Mouse (Mus musculus): ENCODE measurements around the gene Gpr62. TPM values are rescaled to one million over a fixed set of nuclear protein-coding genes. Genes with fewer than 3 reads are reported as not detected.
A peak's percentile ranks its signal among the peaks of the same experiment; 100 is the strongest.

Gpr62 gene
- total RNA-seq (2014; fragmentation: Nextera tagmentation): not detected in 2 replicates
- not detected in 2 replicates for total RNA-seq (2017)
- polyA plus RNA-seq (2012): not detected in 2 replicates

- no peaks in the 10 kb centered on the region for H3K36me3 ChIP-seq (replicated peaks)
Measured at GRCm38 (mm10) chr9:106465571-106466200, at the start of gene Gpr62. Gpr62 (minus strand) TSS chr9:106465938.

GRCm38 (mm10) chr9:106514273-106514672 is 48.5 kb upstream of the Gpr62 start, which contains the start of gene Iqcf5:
Iqcf5 (plus strand) TSS chr9:106514573.
- TF ChIP-seq GATA1 (IDR thresholded peaks at IDR 0.05; ENCODE audit: borderline replicate concordance, low read length) (no peak), POLR2AphosphoS5 (IDR thresholded peaks at IDR 0.05; ENCODE audit: insufficient replicate concordance, low read depth, low read length) (no peak), GATA2 (IDR thresholded peaks at IDR 0.05; ENCODE audit: borderline replicate concordance, low read depth, low read length) (no peak), TAL1 (conservative IDR thresholded peaks at IDR 0.05; ENCODE audit: low read depth, low read length) (no peak), CTCF (IDR thresholded peaks at IDR 0.05; ENCODE audit: low read depth, low read length) (no peak)
- H3K9me3 ChIP-seq (replicated peaks): no peaks in the 10 kb centered on the region
- ATAC-seq (ENCODE audit: extremely low read depth, insufficient number of reproducible peaks, low FRiP score, poor library complexity, severe bottlenecking) (no peak), DNase-seq (ENCODE audit: low spot score) (no peak)
- H3K4me3 ChIP-seq (ENCODE audit: low read depth, low read length): no peak within 1 kb of the TSS
- no peaks in the 10 kb centered on the region; the same call in 1 of the 2 replicates for H3K27me3 ChIP-seq (ENCODE audit: insufficient read depth, low read length)
- peaks cover 47% of the 10 kb centered on the region for H3K4me1 ChIP-seq (ENCODE audit: insufficient read depth, low read depth, low read length)
- no peaks in the 10 kb centered on the region for H3K36me3 ChIP-seq (replicated peaks)

More at GRCm38 (mm10) chr9:106465571-106466200, at the start of gene Gpr62:
- ATAC-seq (ENCODE audit: extremely low read depth, insufficient number of reproducible peaks, low FRiP score, poor library complexity, severe bottlenecking) (no peak), DNase-seq (ENCODE audit: low spot score) (no peak)
- H3K4me1 ChIP-seq (ENCODE audit: insufficient read depth, low read depth, low read length): peaks cover 4% of the 10 kb centered on the region; the same call in 1 of the 2 replicates
- H3K9me3 ChIP-seq (replicated peaks): peaks cover 12% of the 10 kb centered on the region
- no peak within 1 kb of the TSS; the same call in 1 of the 2 replicates for H3K4me3 ChIP-seq (ENCODE audit: low read depth, low read length)
- TF ChIP-seq GATA2 (IDR thresholded peaks at IDR 0.05; ENCODE audit: borderline replicate concordance, low read depth, low read length): no peak
- peaks cover 26% of the 10 kb centered on the region for H3K27me3 ChIP-seq (ENCODE audit: insufficient read depth, low read length)

GRCm38 (mm10) chr9:106513566-106513965 is 47.8 kb upstream of the Gpr62 start:
- TF ChIP-seq GATA2 (IDR thresholded peaks at IDR 0.05; ENCODE audit: borderline replicate concordance, low read depth, low read length) (no peak), CTCF (IDR thresholded peaks at IDR 0.05; ENCODE audit: low read depth, low read length) (no peak), GATA1 (IDR thresholded peaks at IDR 0.05; ENCODE audit: borderline replicate concordance, low read length) (no peak), TAL1 (conservative IDR thresholded peaks at IDR 0.05; ENCODE audit: low read depth, low read length) (no peak), POLR2AphosphoS5 (IDR thresholded peaks at IDR 0.05; ENCODE audit: insufficient replicate concordance, low read depth, low read length) (no peak)

GRCm38 (mm10) chr9:106512729-106513450 is 47.2 kb upstream of the Gpr62 start:
- Histone ChIP-seq H3K27me3 (ENCODE audit: insufficient read depth, low read length) (peaks cover 4% of the 10 kb centered on the region), H3K9me3 (replicated peaks) (no peaks in the 10 kb centered on the region), H3K4me3 (ENCODE audit: low read depth, low read length) (no peak overlapping the region; the same call in 1 of the 2 replicates), H3K36me3 (replicated peaks) (no peaks in the 10 kb centered on the region), H3K4me1 (ENCODE audit: insufficient read depth, low read depth, low read length) (peaks cover 35% of the 10 kb centered on the region)
- DNase-seq (ENCODE audit: low spot score) (peak; percentile 43), ATAC-seq (ENCODE audit: extremely low read depth, insufficient number of reproducible peaks, low FRiP score, poor library complexity, severe bottlenecking) (no peak; the same call in 1 of the 2 replicates)
- TF ChIP-seq POLR2AphosphoS5 (IDR thresholded peaks at IDR 0.05; ENCODE audit: insufficient replicate concordance, low read depth, low read length): no peak
- TF ChIP-seq GATA1 (IDR thresholded peaks at IDR 0.05; ENCODE audit: borderline replicate concordance, low read length): no peak
- TF ChIP-seq CTCF (IDR thresholded peaks at IDR 0.05; ENCODE audit: low read depth, low read length): no peak
- TF ChIP-seq GATA2 (IDR thresholded peaks at IDR 0.05; ENCODE audit: borderline replicate concordance, low read depth, low read length): no peak
- TF ChIP-seq TAL1 (conservative IDR thresholded peaks at IDR 0.05; ENCODE audit: low read depth, low read length): no peak

More at GRCm38 (mm10) chr9:106513566-106513965, 47.8 kb upstream of the Gpr62 start:
- Histone ChIP-seq H3K4me3 (ENCODE audit: low read depth, low read length) (no peak overlapping the region), H3K27me3 (ENCODE audit: insufficient read depth, low read length) (no peaks in the 10 kb centered on the region; the same call in 1 of the 2 replicates), H3K4me1 (ENCODE audit: insufficient read depth, low read depth, low read length) (peaks cover 40% of the 10 kb centered on the region), H3K36me3 (replicated peaks) (no peaks in the 10 kb centered on the region), H3K9me3 (replicated peaks) (no peaks in the 10 kb centered on the region)
- DNase-seq (ENCODE audit: low spot score) (no peak), ATAC-seq (ENCODE audit: extremely low read depth, insufficient number of reproducible peaks, low FRiP score, poor library complexity, severe bottlenecking) (no peak)

- no peak for ATAC-seq (ENCODE audit: extremely low read depth, insufficient number of reproducible peaks, low FRiP score, poor library complexity, severe bottlenecking)
- peaks cover 21% of the 10 kb centered on the region for H3K4me1 ChIP-seq (ENCODE audit: insufficient read depth, low read depth, low read length)
Measured at GRCm38 (mm10) chr9:106509356-106509755, 43.6 kb upstream of the Gpr62 start.

GRCm38 (mm10) chr9:106504246-106504645 is 38.5 kb upstream of the Gpr62 start:
- Histone ChIP-seq H3K4me3 (ENCODE audit: low read depth, low read length) (no peak overlapping the region), H3K9me3 (replicated peaks) (no peaks in the 10 kb centered on the region), H3K36me3 (replicated peaks) (no peaks in the 10 kb centered on the region), H3K27me3 (ENCODE audit: insufficient read depth, low read length) (peaks cover 24% of the 10 kb centered on the region), H3K4me1 (ENCODE audit: insufficient read depth, low read depth, low read length) (no peaks in the 10 kb centered on the region)
- ATAC-seq (ENCODE audit: extremely low read depth, insufficient number of reproducible peaks, low FRiP score, poor library complexity, severe bottlenecking): no peak
- no peak for DNase-seq (ENCODE audit: low spot score)
- TF ChIP-seq GATA2 (IDR thresholded peaks at IDR 0.05; ENCODE audit: borderline replicate concordance, low read depth, low read length) (no peak), POLR2AphosphoS5 (IDR thresholded peaks at IDR 0.05; ENCODE audit: insufficient replicate concordance, low read depth, low read length) (no peak), CTCF (IDR thresholded peaks at IDR 0.05; ENCODE audit: low read depth, low read length) (no peak), GATA1 (IDR thresholded peaks at IDR 0.05; ENCODE audit: borderline replicate concordance, low read length) (no peak), TAL1 (conservative IDR thresholded peaks at IDR 0.05; ENCODE audit: low read depth, low read length) (no peak)

More at GRCm38 (mm10) chr9:106509356-106509755, 43.6 kb upstream of the Gpr62 start:
- Histone ChIP-seq H3K27me3 (ENCODE audit: insufficient read depth, low read length) (peaks cover 8% of the 10 kb centered on the region), H3K9me3 (replicated peaks) (no peaks in the 10 kb centered on the region), H3K4me3 (ENCODE audit: low read depth, low read length) (no peak overlapping the region), H3K36me3 (replicated peaks) (no peaks in the 10 kb centered on the region)
- no peak for DNase-seq (ENCODE audit: low spot score)
- TF ChIP-seq GATA1 (IDR thresholded peaks at IDR 0.05; ENCODE audit: borderline replicate concordance, low read length) (no peak), GATA2 (IDR thresholded peaks at IDR 0.05; ENCODE audit: borderline replicate concordance, low read depth, low read length) (no peak), CTCF (IDR thresholded peaks at IDR 0.05; ENCODE audit: low read depth, low read length) (no peak), TAL1 (conservative IDR thresholded peaks at IDR 0.05; ENCODE audit: low read depth, low read length) (no peak), POLR2AphosphoS5 (IDR thresholded peaks at IDR 0.05; ENCODE audit: insufficient replicate concordance, low read depth, low read length) (no peak)

Measured in G1E (cell line).